Mouse (Mus musculus) CH12.LX (cell line): ENCODE data around the gene Kcnj6.

Source experiments
- CTCF ChIP-seq, 2 experiments: IDR thresholded peaks in 1 of 2; conservative IDR thresholded peaks in 1 of 2; 2 replicates each; pipeline ENCODE4 v1.5.1; 2011 to 2012; ENCODE audit warnings: low read depth in 2 of 2, low read length in 2 of 2, improper control_type of control experiment in 1 of 2, inconsistent platforms in 1 of 2, mild to moderate bottlenecking in 1 of 2, moderate library complexity in 1 of 2
- EP300 ChIP-seq: IDR thresholded peaks from 2 replicates; pipeline ENCODE4 v1.6.1; 2011; ENCODE audit warnings: low read length, improper control_type of control experiment
- GABPA ChIP-seq: IDR thresholded peaks from 2 replicates; pipeline ENCODE4 v1.6.1; 2012; ENCODE audit warnings: low read depth, low read length, improper control_type of control experiment, inconsistent platforms; ENCODE audit not compliant: insufficient replicate concordance
- MAFK ChIP-seq: IDR thresholded peaks from 2 replicates; pipeline ENCODE4 v1.6.1; 2011; ENCODE audit warnings: low read length, improper control_type of control experiment; ENCODE audit not compliant: insufficient replicate concordance
- MYC ChIP-seq: IDR thresholded peaks from 2 replicates; pipeline ENCODE4 v1.6.1; 2011; ENCODE audit warnings: low read depth, mild to moderate bottlenecking, improper control_type of control experiment, low read length
- NELFE ChIP-seq: IDR thresholded peaks from 2 replicates; pipeline ENCODE4 v1.6.1; 2011; ENCODE audit warnings: low read depth, low read length, improper control_type of control experiment
- ZNF384 ChIP-seq: IDR thresholded peaks from 2 replicates; pipeline ENCODE4 v1.6.1; 2012; ENCODE audit warnings: low read depth, low read length, improper control_type of control experiment, inconsistent platforms

GRCm38 (mm10) chr16:94984263-94984662, 13.2 kb downstream of the Kcnj6 start:
- TF ChIP-seq CTCF (conservative IDR thresholded peaks at IDR 0.05 in 1 of 2, IDR thresholded peaks at IDR 0.05 in 1 of 2; ENCODE audit: low read depth in 2 of 2, low read length in 2 of 2): no peak
- no peak for TF ChIP-seq EP300
- TF ChIP-seq MAFK: no peak
- no peak for TF ChIP-seq ZNF384
- no peak for TF ChIP-seq NELFE
- TF ChIP-seq GABPA: no peak
- TF ChIP-seq MYC: no peak
